Mouse (Mus musculus) embryonic stem cell, embryonic (primary cell): ENCODE data around the gene Nod2.

Experiments
- CTCF ChIA-PET, 4 experiments: fragments of 300-600 bp in 2 of 4; fragments of 350-600 bp in 2 of 4; sonication (Branson Sonifier 250); formaldehyde crosslinking; loops; one replicate each; lab custom pipeline; 2022; ENCODE audit warnings: inconsistent platforms in 2 of 4; lab: Charles Lee
- POLR2A ChIA-PET, 4 experiments: fragments of 300-600 bp in 2 of 4; fragments of 350-600 bp in 2 of 4; sonication (Branson Sonifier 250); formaldehyde crosslinking; loops; one replicate each; lab custom pipeline; 2022; ENCODE audit warnings: antibody characterized with exemption in 4 of 4, inconsistent platforms in 1 of 4; lab: Charles Lee

Nod2 gene

GRCm38 (mm10) chr8:88646837-88647778 is at the start of gene Nod2:
Gene Nod2, plus strand, starts transcription at chr8:88647315.
- ChIA-PET CTCF (interaction anchor here (0.6 to 1.4 kb wide), 8 partner anchors 20 to 381 kb away, joined by 3 to 6 read pairs (median 3); no protein-coding TSS in a partner anchor), POLR2A (interaction anchor here in 3 of 4 experiments (0.6 to 4.0 kb wide), 17 partner anchors 10 to 680 kb away, joined by 3 to 19 read pairs (median 4); partner anchors contain the start of genes Cyld (in 2 of the 3), Snx20 (in 2 of the 3) and Cnep1r1 (in 1 of the 3))

GRCm38 (mm10) chr8:88598578-88598977 is 48.5 kb upstream of the Nod2 start:
- CTCF ChIA-PET: interaction anchor here in 2 of 4 experiments (0.5 to 0.6 kb wide), 2 partner anchors 236 to 245 kb away, joined by 3 read pairs; no protein-coding TSS in a partner anchor
- POLR2A ChIA-PET: interaction anchor here in 1 of 4 experiments (0.5 kb wide), 1 partner anchor 152 kb away, joined by 6 read pairs; no protein-coding TSS in a partner anchor

DNA sequence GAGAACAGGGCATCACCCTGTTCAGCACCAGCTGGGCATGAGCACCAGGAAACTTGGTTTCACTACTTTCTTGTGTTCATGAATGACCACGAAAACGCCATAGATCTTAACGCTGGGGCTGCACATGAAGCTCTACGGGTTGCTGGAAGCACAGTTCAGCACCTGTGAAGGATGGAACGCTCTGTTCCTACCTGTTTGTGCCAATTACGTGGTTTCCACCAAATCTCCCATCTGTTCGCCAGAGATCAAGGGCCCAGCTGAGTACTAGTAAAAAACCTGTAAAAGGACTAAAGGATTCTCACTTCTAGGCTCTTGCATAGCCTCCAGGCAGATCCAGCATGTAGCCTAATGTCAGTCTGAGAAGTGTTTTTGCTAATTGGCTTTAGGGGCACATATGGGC is 47.6 kb upstream of the Nod2 start:
- ChIA-PET CTCF (no interaction called here), POLR2A (interaction anchor here in 1 of 4 experiments (1.1 kb wide), 1 partner anchor 9 kb away, joined by 3 read pairs; no protein-coding TSS in a partner anchor)

DNA sequence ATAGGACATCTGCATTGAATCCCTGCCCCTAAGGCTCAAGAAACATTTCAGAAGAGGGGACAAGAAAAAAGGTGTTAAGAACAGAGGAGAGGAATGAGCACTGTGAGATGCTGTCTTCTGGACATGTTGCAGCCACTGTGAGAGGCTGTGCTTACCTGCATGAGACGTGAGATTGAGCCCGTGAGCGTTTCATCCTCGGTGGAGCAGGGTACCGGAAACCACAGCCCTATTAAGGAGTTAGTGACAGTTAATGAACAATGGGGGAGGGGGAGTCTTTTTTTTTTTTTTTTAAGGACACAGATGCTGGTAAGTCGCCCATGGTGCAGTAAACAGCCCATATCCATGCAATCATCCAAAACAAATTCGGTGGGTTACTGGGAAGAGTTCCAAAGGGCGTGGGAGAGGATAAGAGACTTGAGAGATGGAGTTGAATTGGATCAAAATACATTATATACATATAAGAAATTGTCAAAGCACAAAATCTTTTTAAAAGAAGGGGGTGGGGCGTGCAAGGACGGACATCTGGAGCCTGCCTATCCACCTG is 43.6 kb upstream of the Nod2 start:
- ChIA-PET POLR2A (interaction anchor here in 2 of 4 experiments (0.7 to 1.0 kb wide), 3 partner anchors 32 to 366 kb away, joined by 3 read pairs; partner anchors contain the start of gene Snx20 (in 1 of the 2)), CTCF (interaction anchor here in 3 of 4 experiments (0.6 to 1.6 kb wide), 5 partner anchors 18 to 580 kb away, joined by 3 to 6 read pairs (median 3); no protein-coding TSS in a partner anchor)

GRCm38 (mm10) chr8:88604065-88605038 is 42.8 kb upstream of the Nod2 start:
- CTCF ChIA-PET: interaction anchor here in 3 of 4 experiments (0.6 to 1.6 kb wide), 8 partner anchors 17 to 579 kb away, joined by 3 to 6 read pairs (median 3); no protein-coding TSS in a partner anchor
- POLR2A ChIA-PET: interaction anchor here in 2 of 4 experiments (0.7 to 1.0 kb wide), 3 partner anchors 31 to 367 kb away, joined by 3 read pairs; partner anchors contain the start of gene Snx20 (in 1 of the 2)

DNA sequence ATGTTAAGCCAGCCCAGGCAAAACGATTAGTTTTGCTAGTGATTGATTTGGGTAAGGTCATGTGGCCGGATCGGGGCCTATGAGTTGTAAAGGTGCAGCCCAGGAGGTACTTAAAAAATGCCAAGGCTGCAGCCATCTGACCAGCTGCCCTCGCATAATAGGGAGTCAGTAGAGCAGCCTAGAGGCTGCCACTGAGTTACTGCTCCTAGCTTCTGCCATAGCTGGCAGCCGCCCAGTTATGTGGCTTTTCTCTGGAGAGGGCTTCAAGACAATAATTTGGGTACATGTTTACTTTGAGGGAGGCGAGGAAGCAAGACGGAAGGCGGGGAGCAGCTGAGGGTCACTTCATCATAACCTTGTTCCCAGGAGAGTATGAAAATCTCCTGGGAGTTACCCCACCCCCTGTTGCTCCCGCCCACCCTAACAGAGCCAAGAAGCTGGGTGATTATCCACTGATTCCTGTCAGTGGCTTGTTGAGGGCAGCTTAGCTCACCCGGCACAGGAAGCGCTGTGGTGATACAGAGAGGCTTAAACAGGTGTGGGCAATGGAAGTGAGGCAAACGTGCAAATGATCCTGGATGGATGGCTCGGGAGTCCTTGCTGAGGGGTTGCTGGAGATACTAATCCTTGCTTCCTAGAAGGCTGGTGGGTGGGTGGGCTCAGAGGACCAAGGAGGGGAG is 41.6 kb upstream of the Nod2 start:
- ChIA-PET POLR2A (interaction anchor here in 1 of 4 experiments (1.2 kb wide), 1 partner anchor 22 kb away, joined by 3 read pairs; no protein-coding TSS in a partner anchor), CTCF (interaction anchor here in 2 of 4 experiments (0.6 to 1.6 kb wide), 3 partner anchors 85 to 339 kb away, joined by 3 to 4 read pairs (median 4); no protein-coding TSS in a partner anchor)

GRCm38 (mm10) chr8:88609036-88609435 is 38.1 kb upstream of the Nod2 start:
- ChIA-PET POLR2A (interaction anchor here in 3 of 4 experiments (0.6 to 1.0 kb wide), 4 partner anchors 22 to 174 kb away, joined by 3 to 4 read pairs (median 3); partner anchors contain the start of gene Cyld (in 1 of the 3)), CTCF (interaction anchor here in 3 of 4 experiments (0.6 to 1.2 kb wide), 7 partner anchors 9 to 448 kb away, joined by 3 to 4 read pairs (median 3); no protein-coding TSS in a partner anchor)

DNA sequence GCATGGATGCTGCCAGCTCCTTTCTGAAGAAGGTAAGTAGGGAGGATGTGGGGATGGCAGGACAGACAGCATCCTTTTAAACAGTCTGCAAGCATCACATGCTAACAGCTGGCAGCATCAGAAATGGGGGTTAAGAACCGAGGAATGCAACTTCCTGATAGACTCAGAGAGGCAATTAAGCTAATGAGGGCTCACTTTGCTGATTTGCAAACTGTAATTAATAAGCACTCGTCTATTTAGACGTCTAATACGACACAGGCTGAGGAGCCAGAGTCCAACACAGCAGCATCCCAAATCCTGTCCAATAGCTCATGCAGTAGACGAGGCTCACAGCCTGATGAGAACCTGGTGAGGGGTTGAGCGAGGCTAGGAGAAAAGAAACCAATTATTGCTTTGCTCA is 36.8 kb upstream of the Nod2 start:
- ChIA-PET CTCF (interaction anchor here in 2 of 4 experiments (1.0 to 1.7 kb wide), 2 partner anchors 9 to 11 kb away, joined by 3 to 4 read pairs; no protein-coding TSS in a partner anchor), POLR2A (no interaction called here)

DNA sequence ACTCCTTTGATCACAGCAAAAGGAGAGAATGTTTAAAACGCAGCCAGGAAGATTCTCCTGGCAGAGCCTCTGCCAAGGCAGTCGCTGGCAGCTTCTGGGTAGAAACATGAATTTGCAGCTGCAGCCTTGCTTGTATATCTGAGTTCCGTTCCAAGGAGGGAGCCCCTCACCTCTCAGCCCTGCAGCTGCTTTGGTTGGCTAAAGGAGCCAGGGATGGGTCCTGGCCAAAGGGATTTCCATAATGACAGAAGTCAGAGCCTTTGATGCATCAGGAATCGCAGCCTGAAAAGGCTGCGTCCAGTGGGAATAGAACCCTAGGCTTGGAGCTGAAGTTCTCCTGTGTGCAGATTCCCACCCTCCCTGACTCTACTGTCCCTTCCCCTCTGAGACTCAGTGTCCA is 32.1 kb upstream of the Nod2 start:
- ChIA-PET CTCF (no interaction called here), POLR2A (no interaction called here)

- ChIA-PET CTCF (interaction anchor here in 3 of 4 experiments (0.5 to 1.9 kb wide), 12 partner anchors 8 to 464 kb away, joined by 3 to 9 read pairs (median 3); no protein-coding TSS in a partner anchor), POLR2A (interaction anchor here in 2 of 4 experiments (0.5 to 0.6 kb wide), 2 partner anchors 148 to 352 kb away, joined by 3 to 5 read pairs; no protein-coding TSS in a partner anchor)
Measured at GRCm38 (mm10) chr8:88618612-88619011, 28.5 kb upstream of the Nod2 start.

DNA sequence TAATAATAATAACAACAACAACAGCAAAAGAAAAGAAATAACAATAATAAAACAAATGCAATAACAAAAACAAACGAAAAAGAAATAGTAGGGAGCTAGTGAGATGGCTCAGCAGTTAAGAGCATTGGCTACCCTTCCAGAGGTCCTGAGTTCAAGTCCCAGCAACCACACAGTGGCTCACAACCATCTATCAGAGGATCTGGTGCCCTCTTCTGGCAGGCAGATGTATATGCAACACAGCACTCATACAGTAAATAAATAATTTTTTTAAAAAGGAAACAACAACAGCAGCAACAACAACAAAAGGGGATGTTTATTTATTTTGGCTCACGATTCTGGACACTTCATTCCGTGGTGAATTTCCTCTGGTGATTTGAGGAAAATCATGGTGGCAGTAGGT is 27.6 kb upstream of the Nod2 start:
- POLR2A ChIA-PET: no interaction called here
- CTCF ChIA-PET: interaction anchor here in 2 of 4 experiments (0.8 to 1.9 kb wide), 5 partner anchors 9 to 367 kb away, joined by 3 to 9 read pairs (median 4); no protein-coding TSS in a partner anchor

- POLR2A ChIA-PET: no interaction called here
- CTCF ChIA-PET: interaction anchor here in 3 of 4 experiments (0.5 to 1.9 kb wide), 17 partner anchors 8 to 949 kb away, joined by 3 to 6 read pairs (median 3); partner anchors contain the start of gene Cyld (in 1 of the 3)
Measured at GRCm38 (mm10) chr8:88620931-88621330, 26.2 kb upstream of the Nod2 start.

GRCm38 (mm10) chr8:88621408-88621807 is 25.7 kb upstream of the Nod2 start:
- ChIA-PET POLR2A (no interaction called here), CTCF (interaction anchor here in 3 of 4 experiments (0.5 to 1.9 kb wide), 17 partner anchors 9 to 949 kb away, joined by 3 to 6 read pairs (median 3); partner anchors contain the start of gene Cyld (in 1 of the 3))

GRCm38 (mm10) chr8:88623351-88623750 is 23.8 kb upstream of the Nod2 start:
- ChIA-PET CTCF (interaction anchor here in 2 of 4 experiments (0.6 to 1.9 kb wide), 2 partner anchors 20 to 357 kb away, joined by 3 to 4 read pairs; no protein-coding TSS in a partner anchor), POLR2A (interaction anchor here in 1 of 4 experiments (1.3 kb wide), 1 partner anchor 13 kb away, joined by 4 read pairs; the partner anchor contains the start of gene Snx20)

DNA sequence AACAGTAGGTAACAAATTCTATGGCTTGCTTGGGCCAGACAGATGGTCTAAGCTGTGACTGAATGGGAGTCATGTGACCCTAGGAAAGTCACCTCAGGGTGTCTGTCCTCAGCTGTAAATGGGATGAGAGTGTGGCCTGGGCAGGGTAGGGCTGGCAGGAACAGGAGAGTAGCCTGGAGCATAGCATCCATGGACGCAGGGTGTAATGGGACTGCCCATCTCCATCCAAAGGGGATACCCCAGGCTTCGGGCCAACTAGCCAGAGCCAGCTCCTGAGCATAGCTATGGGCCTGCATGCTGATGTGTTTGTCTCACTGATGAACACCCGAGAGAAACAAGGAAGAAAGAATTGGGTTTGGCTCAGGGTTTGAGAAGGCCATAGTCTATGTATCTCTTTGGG is 22.8 kb upstream of the Nod2 start:
- CTCF ChIA-PET: interaction anchor here in 1 of 4 experiments (1.2 kb wide), 1 partner anchor 358 kb away, joined by 3 read pairs; no protein-coding TSS in a partner anchor

GRCm38 (mm10) chr8:88626433-88626832 is 20.7 kb upstream of the Nod2 start:
- ChIA-PET CTCF (interaction anchor here in 3 of 4 experiments (0.6 to 1.8 kb wide), 5 partner anchors 20 to 360 kb away, joined by 3 to 6 read pairs (median 4); no protein-coding TSS in a partner anchor), POLR2A (interaction anchor here in 3 of 4 experiments (0.8 to 2.9 kb wide), 9 partner anchors 9 to 405 kb away, joined by 3 to 21 read pairs (median 4); partner anchors contain the start of genes Nod2 (in 3 of the 3), Cyld (in 1 of the 3) and Snx20 (in 1 of the 3))

More for the DNA sequence above, 22.8 kb upstream of the Nod2 start:
- POLR2A ChIA-PET: interaction anchor here in 1 of 4 experiments (1.3 kb wide), 1 partner anchor 12 kb away, joined by 4 read pairs; the partner anchor contains the start of gene Snx20
